Mouse (Mus musculus) midbrain, embryonic 15.5 days (tissue): Measurements from ENCODE around the gene Gm20388. TPM values are rescaled to one million over a fixed set of nuclear protein-coding genes. Genes with fewer than 3 reads are reported as not detected.
A peak's percentile ranks its signal among the peaks of the same experiment; 100 is the strongest.
"Not testable (repeated sequence)": the region's sequence is repeated elsewhere in the genome, so short reads cannot be mapped to it uniquely, and the experiment has no call there.

Experiments
- ATAC-seq: fragments of 200-750 bp; cut with Nextera tagmentation; replicated peaks from 2 replicates; pipeline ENCODE4 v1.8.0; 2017; ENCODE audit warnings: moderate TSS enrichment
- H3K27ac ChIP-seq: fragments of 300-500 bp; sonication (generic); 2 replicates; pipeline ENCODE4 v1.5.1; 2015; ENCODE audit warnings: mild to moderate bottlenecking, inconsistent platforms
- H3K27me3 ChIP-seq: fragments of 300-500 bp; sonication (generic); replicated peaks from 2 replicates; pipeline ENCODE4 v1.6.1; 2015; ENCODE audit warnings: inconsistent platforms
- H3K36me3 ChIP-seq: fragments of 300-500 bp; sonication (generic); replicated peaks from 2 replicates; pipeline ENCODE4 v1.6.1; 2015; ENCODE audit warnings: inconsistent platforms
- H3K4me1 ChIP-seq: fragments of 300-500 bp; sonication (generic); 2 replicates; pipeline ENCODE4 v1.6.1; 2015; ENCODE audit warnings: inconsistent platforms
- H3K4me2 ChIP-seq: fragments of 300-500 bp; sonication (generic); 2 replicates; pipeline ENCODE4 v1.6.1; 2015; ENCODE audit warnings: inconsistent platforms, mild to moderate bottlenecking, moderate library complexity
- H3K4me3 ChIP-seq: fragments of 300-500 bp; sonication (generic); 2 replicates; pipeline ENCODE4 v1.5.1; 2015; ENCODE audit warnings: mild to moderate bottlenecking, inconsistent platforms
- H3K9ac ChIP-seq: fragments of 300-500 bp; sonication (generic); 2 replicates; pipeline ENCODE4 v1.6.1; 2015; ENCODE audit warnings: mild to moderate bottlenecking, inconsistent platforms
- H3K9me3 ChIP-seq: fragments of 300-500 bp; sonication (generic); 2 replicates; pipeline ENCODE4 v1.6.1; 2016; ENCODE audit warnings: inconsistent platforms
- WGBS: fragments of 180-500 bp; shearing (Covaris S2); methylation state at CpG from one replicate; pipeline ENCODE4 v1.1.7; 2015; ENCODE audit warnings: mixed read lengths; 5-methylcytosine and 5-hydroxymethylcytosine counted together
- polyA plus RNA-seq: library from polyadenylated mRNA; unstranded; fragments of >200 nt; fragmentation: Nextera tagmentation; extraction: Ambion mirVana; gene quantifications from 2 replicates; pipeline ENCODE4 v1.2.1, GENCODE M21; 2015

Gene Gm20388
- polyA plus RNA-seq, 1 experiment from 2014 or later, result 5.6 TPM

- WGBS, result 79% methylated on average over 10 of the region's 10 CpGs
- Histone ChIP-seq H3K4me1 (peaks cover 21% of the 10 kb centered on the region), H3K9ac (no peak overlapping the region), H3K36me3 (no peaks in the 10 kb centered on the region), H3K9me3 (no peaks in the 10 kb centered on the region), H3K27me3 (no peaks in the 10 kb centered on the region), H3K4me2 (0 out of 2 replicates have a peak overlapping the region, but pooled peaks have one; percentile 35), H3K4me3 (no peak overlapping the region), H3K27ac (no peak overlapping the region)
- ATAC-seq, result no peak
Observed at GRCm38 (mm10) chr8:121301978-121302649, 1391.5 kb downstream of the Gm20388 start.

GRCm38 (mm10) chr8:121307723-121308122 is 1397.1 kb downstream of the Gm20388 start:
- no peak overlapping the region for H3K4me3 ChIP-seq

GRCm38 (mm10) chr8:121310976-121311819 is 1400.6 kb downstream of the Gm20388 start:
- Histone ChIP-seq H3K9ac (no peak overlapping the region), H3K9me3 (no peaks in the 10 kb centered on the region), H3K36me3 (no peaks in the 10 kb centered on the region), H3K4me2 (peak overlapping the region; percentile 27), H3K4me1 (peaks cover 11% of the 10 kb centered on the region), H3K27me3 (0 out of 2 replicates have a peak, but pooled peaks cover 3% of the 10 kb centered on the region), H3K27ac (peak overlapping the region; percentile 34; the same call in 1 of the 2 replicates), H3K4me3 (no peak overlapping the region)
- WGBS, result 33% methylated on average over 25 of the region's 25 CpGs
- ATAC-seq, result no peak

More at GRCm38 (mm10) chr8:121307723-121308122, 1397.1 kb downstream of the Gm20388 start:
- peaks cover 11% of the 10 kb centered on the region for H3K4me1 ChIP-seq
- no peak for ATAC-seq
- H3K27me3 ChIP-seq, result 0 out of 2 replicates have a peak, but pooled peaks cover 3% of the 10 kb centered on the region
- no peak overlapping the region for H3K9ac ChIP-seq
- H3K9me3 ChIP-seq, result no peaks in the 10 kb centered on the region
- no peak overlapping the region for H3K27ac ChIP-seq
- no peak overlapping the region for H3K4me2 ChIP-seq
- 77% methylated on average over 7 of the region's 7 CpGs for WGBS
- no peaks in the 10 kb centered on the region for H3K36me3 ChIP-seq

DNA sequence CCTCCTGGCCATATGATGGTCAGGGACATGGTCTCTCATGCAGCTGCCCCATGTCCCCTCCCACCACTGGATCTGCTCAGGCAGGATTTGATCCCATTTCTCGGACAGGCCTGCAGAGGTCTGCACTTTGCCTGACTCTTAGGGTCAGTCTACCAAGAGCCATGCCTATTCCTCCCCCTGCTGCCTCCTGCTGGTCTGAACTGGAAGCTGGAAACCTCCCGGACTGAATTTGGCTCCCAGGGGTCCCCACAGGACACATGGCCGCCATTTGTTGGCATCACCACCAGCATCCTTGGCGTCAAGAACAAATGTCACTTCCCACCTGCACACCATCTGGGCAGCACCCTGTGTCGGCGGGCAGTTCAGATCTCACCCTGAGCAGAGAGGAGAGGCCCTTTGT is 1402.8 kb downstream of the Gm20388 start:
- no peak overlapping the region for H3K9ac ChIP-seq
- H3K4me1 ChIP-seq, result peaks cover 11% of the 10 kb centered on the region
- no peaks in the 10 kb centered on the region for H3K36me3 ChIP-seq
- no peak overlapping the region for H3K4me3 ChIP-seq
- no peaks in the 10 kb centered on the region for H3K9me3 ChIP-seq
- H3K27ac ChIP-seq, result no peak overlapping the region
- 60% methylated on average over 6 of the region's 6 CpGs for WGBS
- ATAC-seq, result no peak
- no peak overlapping the region for H3K4me2 ChIP-seq
- H3K27me3 ChIP-seq, result 0 out of 2 replicates have a peak, but pooled peaks cover 3% of the 10 kb centered on the region

GRCm38 (mm10) chr8:121314036-121314435 is 1403.4 kb downstream of the Gm20388 start:
- H3K27me3 ChIP-seq, result 0 out of 2 replicates have a peak, but pooled peaks cover 3% of the 10 kb centered on the region
- no peak for ATAC-seq
- no peak overlapping the region for H3K4me2 ChIP-seq
- no peak overlapping the region for H3K9ac ChIP-seq
- WGBS, result 83% methylated on average over 5 of the region's 5 CpGs
- H3K36me3 ChIP-seq, result no peaks in the 10 kb centered on the region
- peaks cover 11% of the 10 kb centered on the region for H3K4me1 ChIP-seq
- H3K27ac ChIP-seq, result no peak overlapping the region
- H3K4me3 ChIP-seq, result no peak overlapping the region
- H3K9me3 ChIP-seq, result no peaks in the 10 kb centered on the region

DNA sequence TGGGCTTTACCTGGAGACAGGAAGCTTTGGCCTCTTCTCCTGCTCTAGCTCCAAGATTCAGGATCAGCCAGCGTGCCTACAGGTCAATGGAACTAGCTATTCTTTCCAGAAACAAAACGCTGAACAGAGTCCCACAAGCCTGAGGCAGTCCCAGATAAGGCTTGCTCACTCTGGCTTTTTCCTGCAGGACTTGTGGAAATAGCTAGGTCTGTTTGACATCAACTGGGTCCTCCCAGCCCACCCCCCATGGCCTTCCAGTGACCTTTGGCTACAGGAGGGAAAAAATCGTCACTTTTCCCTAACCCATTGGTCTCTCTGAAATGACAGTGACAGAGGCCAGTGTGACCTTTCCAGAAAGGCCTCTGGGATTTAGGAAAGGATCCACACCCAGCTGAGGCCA is 1404.9 kb downstream of the Gm20388 start:
- 72% methylated on average over 3 of the region's 3 CpGs for WGBS
- Histone ChIP-seq H3K9ac (no peak overlapping the region), H3K4me3 (no peak overlapping the region), H3K9me3 (no peaks in the 10 kb centered on the region), H3K27ac (no peak overlapping the region), H3K27me3 (no peaks in the 10 kb centered on the region), H3K4me2 (no peak overlapping the region), H3K4me1 (peaks cover 9% of the 10 kb centered on the region), H3K36me3 (no peaks in the 10 kb centered on the region)
- ATAC-seq, result no peak

- H3K9me3 ChIP-seq, result no peaks in the 10 kb centered on the region
- H3K27me3 ChIP-seq, result no peaks in the 10 kb centered on the region
- 83% methylated on average over 18 of the region's 18 CpGs for WGBS
- H3K36me3 ChIP-seq, result no peaks in the 10 kb centered on the region
- H3K27ac ChIP-seq, result no peak overlapping the region
- no peak overlapping the region for H3K4me2 ChIP-seq
- H3K4me3 ChIP-seq, result no peak overlapping the region
- no peak overlapping the region for H3K9ac ChIP-seq
- no peak for ATAC-seq
- H3K4me1 ChIP-seq, result peaks cover 5% of the 10 kb centered on the region
Observed at GRCm38 (mm10) chr8:121316009-121316408, 1405.4 kb downstream of the Gm20388 start.

DNA sequence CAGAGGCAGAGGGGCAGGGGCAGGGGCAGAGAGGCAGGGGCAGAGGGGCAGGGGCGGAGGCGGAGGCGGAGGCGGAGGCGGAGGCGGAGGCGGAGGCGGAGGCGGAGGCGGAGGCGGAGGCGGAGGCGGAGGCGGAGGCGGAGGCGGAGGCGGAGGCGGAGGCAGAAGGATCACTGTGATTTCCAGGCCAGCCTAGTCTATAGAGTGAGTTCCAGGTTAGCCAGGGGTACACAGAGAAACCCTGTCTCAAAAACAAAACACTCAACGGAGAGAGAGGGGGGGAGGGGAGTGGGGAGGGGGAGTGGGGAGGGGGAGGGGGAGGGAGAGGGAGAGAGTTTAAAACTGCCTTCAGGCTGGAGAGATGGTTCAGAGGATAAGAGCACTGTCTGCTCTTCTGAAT is 1408.1 kb downstream of the Gm20388 start:
- not testable (repeated sequence) for H3K36me3 ChIP-seq, H3K9ac ChIP-seq, H3K27me3 ChIP-seq, H3K4me1 ChIP-seq, ATAC-seq, H3K9me3 ChIP-seq, H3K4me3 ChIP-seq, H3K4me2 ChIP-seq, H3K27ac ChIP-seq
- 20% methylated on average over 2 of the region's 19 CpGs for WGBS

- no peak overlapping the region for H3K4me3 ChIP-seq
- H3K27me3 ChIP-seq, result no peaks in the 10 kb centered on the region
- no peaks in the 10 kb centered on the region for H3K9me3 ChIP-seq
- no peaks in the 10 kb centered on the region for H3K36me3 ChIP-seq
- no peaks in the 10 kb centered on the region for H3K4me1 ChIP-seq
- WGBS, result 72% methylated on average over 5 of the region's 5 CpGs
- H3K27ac ChIP-seq, result no peak overlapping the region
- H3K9ac ChIP-seq, result no peak overlapping the region
- no peak overlapping the region for H3K4me2 ChIP-seq
- no peak for ATAC-seq
Observed at GRCm38 (mm10) chr8:121319491-121319890, 1408.8 kb downstream of the Gm20388 start.

- WGBS, result 55% methylated on average over 18 of the region's 18 CpGs
- Histone ChIP-seq H3K36me3 (no peaks in the 10 kb centered on the region), H3K4me1 (no peaks in the 10 kb centered on the region), H3K4me2 (no peak overlapping the region), H3K27ac (no peak overlapping the region), H3K9me3 (no peaks in the 10 kb centered on the region), H3K27me3 (no peaks in the 10 kb centered on the region), H3K4me3 (no peak overlapping the region), H3K9ac (no peak overlapping the region)
- no peak for ATAC-seq
Observed at GRCm38 (mm10) chr8:121326164-121326910, 1415.7 kb downstream of the Gm20388 start.

DNA sequence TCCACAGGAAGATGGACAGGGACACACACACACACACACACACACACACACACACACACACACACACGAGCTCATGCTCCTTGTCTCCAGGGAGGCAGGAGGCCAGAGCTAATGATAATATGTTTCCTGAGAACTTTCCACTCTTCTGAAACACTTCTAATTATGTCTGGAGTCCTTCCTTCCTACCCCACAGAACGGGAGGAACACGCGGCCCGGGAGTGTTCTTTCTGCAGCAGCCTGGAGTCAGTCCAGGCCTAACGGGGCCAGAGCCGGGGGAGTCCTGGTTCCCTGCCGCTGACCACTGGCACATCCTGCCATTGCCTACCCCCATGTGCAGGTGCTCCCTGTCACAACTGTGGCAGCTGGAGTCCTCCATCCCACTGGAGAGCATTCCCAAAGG is 1421.8 kb downstream of the Gm20388 start:
- H3K4me3 ChIP-seq, result no peak overlapping the region
- no peak overlapping the region for H3K4me2 ChIP-seq
- ATAC-seq, result no peak
- H3K9ac ChIP-seq, result no peak overlapping the region
- 0 out of 2 replicates have a peak, but pooled peaks cover 3% of the 10 kb centered on the region for H3K4me1 ChIP-seq
- no peaks in the 10 kb centered on the region for H3K9me3 ChIP-seq
- no peaks in the 10 kb centered on the region for H3K27me3 ChIP-seq
- 60% methylated on average over 8 of the region's 8 CpGs for WGBS
- H3K27ac ChIP-seq, result no peak overlapping the region
- H3K36me3 ChIP-seq, result no peaks in the 10 kb centered on the region
